Mouse (Mus musculus): ENCODE results near the gene Olfr729. TPM values are rescaled to one million over a fixed set of nuclear protein-coding genes. Genes with fewer than 3 reads are reported as not detected.

Olfr729 gene
- polyA plus RNA-seq (2012; rRNA removed) = not detected in 2 replicates

- no peak for DNase-seq (ENCODE audit: low read depth, low spot score)
Observed at GRCm38 (mm10) chr14:50152810-50153209, at the start of gene Olfr729. Gene Olfr729, minus strand, starts transcription at chr14:50152910.

- 44% methylated on average over 1 of the region's 1 CpGs for WGBS
Observed at GRCm38 (mm10) chr14:50188098-50188497, 35.4 kb upstream of the Olfr729 start, which contains the start of gene Olfr730. Gene Olfr730, minus strand, starts transcription at chr14:50188198.

DNA sequence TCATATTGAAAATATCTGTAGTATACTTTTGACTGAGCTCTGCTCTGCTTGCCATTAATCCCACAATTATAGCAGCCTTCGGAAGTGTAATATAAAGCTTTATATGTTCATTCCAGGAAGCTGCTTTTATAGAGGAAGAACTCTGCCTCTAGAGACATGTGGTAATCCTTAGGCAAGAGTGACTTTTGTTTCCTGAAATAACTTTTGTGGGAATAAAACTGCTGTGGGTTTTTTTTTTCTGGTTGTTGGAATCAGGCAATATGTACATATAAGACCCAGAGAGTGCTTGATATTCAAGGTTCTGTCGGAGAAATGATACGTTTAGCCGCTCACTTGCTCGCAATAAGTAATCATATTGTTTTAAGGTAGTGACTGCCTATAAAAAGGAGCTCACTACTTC lies 10.1 kb downstream of the Olfr729 start, which contains the start of gene Olfr728:
Gene Olfr728, minus strand, starts transcription at position 101 of the 400 bp plus-strand sequence.
- DNase-seq (ENCODE audit: low read depth, low spot score) = no peak
- WGBS = 62% methylated on average over 5 of the region's 5 CpGs

More at GRCm38 (mm10) chr14:50188098-50188497, 35.4 kb upstream of the Olfr729 start, which contains the start of gene Olfr730:
- DNase-seq (ENCODE audit: low read depth, low spot score) = no peak

DNA sequence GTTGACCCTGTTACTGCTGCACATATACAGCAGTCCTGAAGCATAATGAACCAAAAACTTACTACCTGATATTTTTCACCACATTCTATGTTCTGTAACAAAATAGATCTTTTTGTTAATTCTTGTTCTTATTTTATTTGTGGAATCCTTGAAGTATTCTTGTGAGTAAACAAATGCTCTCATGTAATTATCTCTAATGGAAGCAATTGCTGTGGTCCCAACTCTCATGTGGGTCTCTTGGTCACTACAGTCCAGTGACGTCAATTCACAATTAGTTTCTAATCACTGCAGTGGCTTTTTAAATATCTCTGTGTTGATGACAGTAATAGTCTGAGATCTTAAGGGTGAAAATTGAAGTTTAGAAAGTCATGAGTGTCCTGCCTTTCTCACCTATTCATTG lies 29.8 kb downstream of the Olfr729 start, which contains the start of gene Olfr727:
Gene Olfr727, plus strand, starts transcription at position 301 of the 400 bp plus-strand sequence.
- DNase-seq (ENCODE audit: low read depth, low spot score) = no peak
- 81% methylated on average over 1 of the region's 1 CpGs for WGBS

Other genes with a start within 250 kb of the Olfr729 start
- gene Olfr723, start 221.1 kb downstream of the Olfr729 start, polyA plus RNA-seq (2012; rRNA removed) = not detected in 2 replicates
- not detected in 2 replicates for gene Olfr724, start 189.6 kb downstream of the Olfr729 start, polyA plus RNA-seq (2012; rRNA removed)
- gene Olfr725, start 112.5 kb downstream of the Olfr729 start, polyA plus RNA-seq (2012; rRNA removed) = not detected in 2 replicates
- gene Olfr726, start 62.0 kb downstream of the Olfr729 start, polyA plus RNA-seq (2012; rRNA removed) = not detected in 2 replicates
- gene Olfr727, start 29.7 kb downstream of the Olfr729 start, polyA plus RNA-seq (2012; rRNA removed) = not detected in 2 replicates
- not detected in 2 replicates for gene Olfr728, start 10.2 kb downstream of the Olfr729 start, polyA plus RNA-seq (2012; rRNA removed)
- gene Olfr730, start 35.3 kb upstream of the Olfr729 start, polyA plus RNA-seq (2012; rRNA removed) = not detected in 2 replicates
- gene Olfr731, start 89.0 kb upstream of the Olfr729 start, polyA plus RNA-seq (2012; rRNA removed) = not detected in 2 replicates
- gene Olfr732, start 131.3 kb upstream of the Olfr729 start, polyA plus RNA-seq (2012; rRNA removed) = not detected in 2 replicates
- gene Olfr733, start 148.6 kb upstream of the Olfr729 start, polyA plus RNA-seq (2012; rRNA removed) = not detected in 2 replicates
- not detected in 2 replicates for gene Olfr734, start 173.9 kb upstream of the Olfr729 start, polyA plus RNA-seq (2012; rRNA removed)
- gene Olfr735, start 196.0 kb upstream of the Olfr729 start, polyA plus RNA-seq (2012; rRNA removed) = not detected in 2 replicates
- gene Tlr11, start 205.0 kb upstream of the Olfr729 start, polyA plus RNA-seq (2012; rRNA removed) = 0.51 and 0.56 TPM in 2 replicates
- not detected in 2 replicates for gene Olfr736, start 228.3 kb upstream of the Olfr729 start, polyA plus RNA-seq (2012; rRNA removed)